Mouse (Mus musculus): ENCODE data around the gene Ece1. TPM values are rescaled to one million over a fixed set of nuclear protein-coding genes. Genes with fewer than 3 reads are reported as not detected.

The Ece1 gene
- polyA plus RNA-seq, 1 experiment, result 111 TPM

GRCm38 (mm10) chr4:137918559-137918958 is 56.5 kb downstream of the Ece1 start:
- 84% methylated on average over 9 of the region's 9 CpGs for WGBS
- no peak overlapping the region for H3K4me3 ChIP-seq (replicated peaks; ENCODE audit: extremely low read depth, low read depth, low read length)
- TF ChIP-seq POLR2A (IDR thresholded peaks at IDR 0.05; ENCODE audit: borderline replicate concordance, extremely low read depth, low read depth, low read length), result no peak
- TF ChIP-seq CTCF (IDR thresholded peaks at IDR 0.05; ENCODE audit: insufficient read depth, low read length), result no peak
- no peak for DNase-seq
- peaks cover 30% of the 10 kb centered on the region for H3K4me1 ChIP-seq (ENCODE audit: control insufficient read depth, insufficient read depth, low read length)

GRCm38 (mm10) chr4:137919116-137919515 is 57.1 kb downstream of the Ece1 start:
- TF ChIP-seq POLR2A (IDR thresholded peaks at IDR 0.05; ENCODE audit: borderline replicate concordance, extremely low read depth, low read depth, low read length) (no peak), CTCF (IDR thresholded peaks at IDR 0.05; ENCODE audit: insufficient read depth, low read length) (no peak)
- peaks cover 26% of the 10 kb centered on the region for H3K4me1 ChIP-seq (ENCODE audit: control insufficient read depth, insufficient read depth, low read length)
- WGBS, result 72% methylated on average over 10 of the region's 10 CpGs
- H3K4me3 ChIP-seq (replicated peaks; ENCODE audit: extremely low read depth, low read depth, low read length), result no peak overlapping the region
- DNase-seq, result no peak

- Histone ChIP-seq H3K4me3 (replicated peaks; ENCODE audit: extremely low read depth, low read depth, low read length) (no peak overlapping the region), H3K4me1 (ENCODE audit: control insufficient read depth, insufficient read depth, low read length) (peaks cover 28% of the 10 kb centered on the region)
- no peak for DNase-seq
- TF ChIP-seq POLR2A (IDR thresholded peaks at IDR 0.05; ENCODE audit: borderline replicate concordance, extremely low read depth, low read depth, low read length) (no peak), CTCF (IDR thresholded peaks at IDR 0.05; ENCODE audit: insufficient read depth, low read length) (no peak)
- 32% methylated on average over 7 of the region's 7 CpGs for WGBS
These were observed 58.0 kb downstream of the Ece1 start for GRCm38 (mm10) chr4:137920005-137920404.

GRCm38 (mm10) chr4:137920500-137920961 is 58.5 kb downstream of the Ece1 start:
- WGBS, result 29% methylated on average over 10 of the region's 10 CpGs

GRCm38 (mm10) chr4:137921510-137921909 is 59.5 kb downstream of the Ece1 start:
- 56% methylated on average over 11 of the region's 11 CpGs for WGBS
- TF ChIP-seq POLR2A (IDR thresholded peaks at IDR 0.05; ENCODE audit: borderline replicate concordance, extremely low read depth, low read depth, low read length) (no peak), CTCF (IDR thresholded peaks at IDR 0.05; ENCODE audit: insufficient read depth, low read length) (no peak)
- Histone ChIP-seq H3K4me3 (replicated peaks; ENCODE audit: extremely low read depth, low read depth, low read length) (no peak overlapping the region), H3K4me1 (ENCODE audit: control insufficient read depth, insufficient read depth, low read length) (peaks cover 28% of the 10 kb centered on the region)
- no peak for DNase-seq

More at GRCm38 (mm10) chr4:137920500-137920961, 58.5 kb downstream of the Ece1 start:
- peak overlapping the region; percentile 9 for H3K4me3 ChIP-seq (replicated peaks; ENCODE audit: extremely low read depth, low read depth, low read length)
- peak; percentile 36; the same call in 1 of the 2 replicates for TF ChIP-seq POLR2A (IDR thresholded peaks at IDR 0.05; ENCODE audit: borderline replicate concordance, extremely low read depth, low read depth, low read length)
- no peak for TF ChIP-seq CTCF (IDR thresholded peaks at IDR 0.05; ENCODE audit: insufficient read depth, low read length)
- H3K4me1 ChIP-seq (ENCODE audit: control insufficient read depth, insufficient read depth, low read length), result peaks cover 28% of the 10 kb centered on the region
- DNase-seq, result no peak

- Histone ChIP-seq H3K4me3 (replicated peaks; ENCODE audit: extremely low read depth, low read depth, low read length) (no peak overlapping the region), H3K4me1 (ENCODE audit: control insufficient read depth, insufficient read depth, low read length) (peaks cover 21% of the 10 kb centered on the region)
- no peak for TF ChIP-seq CTCF (IDR thresholded peaks at IDR 0.05; ENCODE audit: insufficient read depth, low read length)
- no peak for TF ChIP-seq POLR2A (IDR thresholded peaks at IDR 0.05; ENCODE audit: borderline replicate concordance, extremely low read depth, low read depth, low read length)
- WGBS, result 82% methylated on average over 15 of the region's 15 CpGs
- no peak for DNase-seq
These were observed 61.0 kb downstream of the Ece1 start for GRCm38 (mm10) chr4:137923052-137923451.

- Histone ChIP-seq H3K4me3 (replicated peaks; ENCODE audit: extremely low read depth, low read depth, low read length) (no peak overlapping the region), H3K4me1 (ENCODE audit: control insufficient read depth, insufficient read depth, low read length) (peaks cover 23% of the 10 kb centered on the region)
- no peak for DNase-seq
- TF ChIP-seq POLR2A (IDR thresholded peaks at IDR 0.05; ENCODE audit: borderline replicate concordance, extremely low read depth, low read depth, low read length) (no peak), CTCF (IDR thresholded peaks at IDR 0.05; ENCODE audit: insufficient read depth, low read length) (no peak)
- 48% methylated on average over 4 of the region's 4 CpGs for WGBS
These were observed 63.1 kb downstream of the Ece1 start for GRCm38 (mm10) chr4:137925176-137925575.

- WGBS, result 75% methylated on average over 14 of the region's 14 CpGs
- Histone ChIP-seq H3K4me3 (replicated peaks; ENCODE audit: extremely low read depth, low read depth, low read length) (no peak overlapping the region), H3K4me1 (ENCODE audit: control insufficient read depth, insufficient read depth, low read length) (peaks cover 24% of the 10 kb centered on the region)
- DNase-seq, result no peak
- no peak for TF ChIP-seq POLR2A (IDR thresholded peaks at IDR 0.05; ENCODE audit: borderline replicate concordance, extremely low read depth, low read depth, low read length)
- TF ChIP-seq CTCF (IDR thresholded peaks at IDR 0.05; ENCODE audit: insufficient read depth, low read length), result no peak
These were observed 64.1 kb downstream of the Ece1 start for GRCm38 (mm10) chr4:137926161-137926560.

GRCm38 (mm10) chr4:137927136-137927535 is 65.1 kb downstream of the Ece1 start:
- WGBS, result 67% methylated on average over 7 of the region's 7 CpGs
- no peak overlapping the region for H3K4me3 ChIP-seq (replicated peaks; ENCODE audit: extremely low read depth, low read depth, low read length)
- H3K4me1 ChIP-seq (ENCODE audit: control insufficient read depth, insufficient read depth, low read length), result peaks cover 21% of the 10 kb centered on the region
- TF ChIP-seq POLR2A (IDR thresholded peaks at IDR 0.05; ENCODE audit: borderline replicate concordance, extremely low read depth, low read depth, low read length) (no peak), CTCF (IDR thresholded peaks at IDR 0.05; ENCODE audit: insufficient read depth, low read length) (no peak)
- DNase-seq, result no peak

GRCm38 (mm10) chr4:137927741-137928535 is 65.9 kb downstream of the Ece1 start:
- WGBS, result 91% methylated on average over 12 of the region's 12 CpGs
- no peak overlapping the region for H3K4me3 ChIP-seq (replicated peaks; ENCODE audit: extremely low read depth, low read depth, low read length)
- no peak for DNase-seq
- peaks cover 25% of the 10 kb centered on the region for H3K4me1 ChIP-seq (ENCODE audit: control insufficient read depth, insufficient read depth, low read length)
- TF ChIP-seq POLR2A (IDR thresholded peaks at IDR 0.05; ENCODE audit: borderline replicate concordance, extremely low read depth, low read depth, low read length) (no peak), CTCF (IDR thresholded peaks at IDR 0.05; ENCODE audit: insufficient read depth, low read length) (no peak)

All from lung, adult 2 months (tissue).